Mouse (Mus musculus) limb, embryonic 12.5 days (tissue): ENCODE results near the gene Spag8. TPM values are rescaled to one million over a fixed set of nuclear protein-coding genes. Genes with fewer than 3 reads are reported as not detected.

ENCODE experiments used
- ATAC-seq: fragments of 200-750 bp; cut with Nextera tagmentation; 2 replicates; pipeline ENCODE4 v1.8.0; 2017; ENCODE audit warnings: low read depth, moderate TSS enrichment; ENCODE audit not compliant: insufficient number of reproducible peaks, insufficient read depth, low FRiP score, low TSS enrichment
- H3K27ac ChIP-seq: fragments of 300-500 bp; sonication (generic); 2 replicates; pipeline ENCODE4 v1.5.1; 2016; ENCODE audit warnings: mild to moderate bottlenecking, moderate library complexity
- H3K27me3 ChIP-seq: fragments of 300-500 bp; sonication (generic); 2 replicates; pipeline ENCODE4 v1.6.1; 2016; ENCODE audit warnings: mild to moderate bottlenecking, moderate library complexity
- H3K36me3 ChIP-seq: fragments of 300-500 bp; sonication (generic); 2 replicates; pipeline ENCODE4 v1.6.1; 2016; ENCODE audit warnings: mild to moderate bottlenecking, moderate library complexity
- H3K4me1 ChIP-seq: fragments of 300-500 bp; sonication (generic); replicated peaks from 2 replicates; pipeline ENCODE4 v1.6.1; 2016
- H3K4me2 ChIP-seq: fragments of 300-500 bp; sonication (generic); 2 replicates; pipeline ENCODE4 v1.6.1; 2016; ENCODE audit warnings: mild to moderate bottlenecking, moderate library complexity
- H3K4me3 ChIP-seq: fragments of 300-500 bp; sonication (generic); replicated peaks from 2 replicates; pipeline ENCODE4 v1.5.1; 2016; ENCODE audit warnings: mild to moderate bottlenecking
- H3K9ac ChIP-seq: fragments of 300-500 bp; sonication (generic); replicated peaks from 2 replicates; pipeline ENCODE4 v1.6.1; 2016; ENCODE audit warnings: mild to moderate bottlenecking, moderate library complexity
- H3K9me3 ChIP-seq: fragments of 300-500 bp; sonication (generic); 2 replicates; pipeline ENCODE4 v1.6.1; 2016; ENCODE audit warnings: mild to moderate bottlenecking, moderate library complexity
- WGBS: fragments of 180-500 bp; shearing (Covaris S2); methylation state at CpG from one replicate; pipeline ENCODE4 v1.1.7; 2016; 5-methylcytosine and 5-hydroxymethylcytosine counted together
- polyA plus RNA-seq: library from polyadenylated mRNA; unstranded; fragments of >200 nt; fragmentation: Nextera tagmentation; extraction: Ambion mirVana; gene quantifications from 2 replicates; pipeline ENCODE4 v1.2.1, GENCODE M21; 2016

Gene Spag8
- polyA plus RNA-seq, 1 experiment from 2014 or later: 0.95 TPM

- H3K4me1 ChIP-seq: peaks cover 6% of the 10 kb centered on the region; the same call in 1 of the 2 replicates
- no peak overlapping the region for H3K27ac ChIP-seq
- no peak overlapping the region for H3K4me2 ChIP-seq
- H3K9ac ChIP-seq: no peak overlapping the region
- 92% methylated on average over 3 of the region's 3 CpGs for WGBS
- no peaks in the 10 kb centered on the region for H3K27me3 ChIP-seq
- H3K4me3 ChIP-seq: no peak overlapping the region
- no peak for ATAC-seq
- peaks cover 13% of the 10 kb centered on the region for H3K9me3 ChIP-seq
- H3K36me3 ChIP-seq: peaks cover 44% of the 10 kb centered on the region
These were observed 3.6 kb downstream of the Spag8 start for GRCm38 (mm10) chr4:43649783-43650182.

GRCm38 (mm10) chr4:43640491-43640890 lies 12.9 kb downstream of the Spag8 start:
- Histone ChIP-seq H3K9ac (no peak overlapping the region), H3K36me3 (peaks cover 23% of the 10 kb centered on the region; the same call in 1 of the 2 replicates), H3K27ac (no peak overlapping the region), H3K9me3 (no peaks in the 10 kb centered on the region), H3K4me2 (no peak overlapping the region), H3K27me3 (no peaks in the 10 kb centered on the region), H3K4me1 (no peaks in the 10 kb centered on the region), H3K4me3 (no peak overlapping the region)
- no peak for ATAC-seq
- 76% methylated on average over 6 of the region's 6 CpGs for WGBS

- no peak overlapping the region for H3K4me3 ChIP-seq
- no peak overlapping the region for H3K9ac ChIP-seq
- no peak for ATAC-seq
- no peaks in the 10 kb centered on the region for H3K27me3 ChIP-seq
- no peak overlapping the region for H3K27ac ChIP-seq
- peaks cover 23% of the 10 kb centered on the region; the same call in 1 of the 2 replicates for H3K36me3 ChIP-seq
- H3K4me2 ChIP-seq: no peak overlapping the region
- H3K9me3 ChIP-seq: no peaks in the 10 kb centered on the region
- no peaks in the 10 kb centered on the region for H3K4me1 ChIP-seq
- WGBS: 74% methylated on average over 9 of the region's 9 CpGs
These were observed 13.3 kb downstream of the Spag8 start for GRCm38 (mm10) chr4:43640076-43640475.

GRCm38 (mm10) chr4:43636751-43637150 lies 16.6 kb downstream of the Spag8 start:
- Histone ChIP-seq H3K9me3 (no peaks in the 10 kb centered on the region), H3K36me3 (no peaks in the 10 kb centered on the region; the same call in 1 of the 2 replicates), H3K4me3 (no peak overlapping the region), H3K4me2 (no peak overlapping the region), H3K9ac (no peak overlapping the region), H3K27me3 (peaks cover 17% of the 10 kb centered on the region), H3K27ac (no peak overlapping the region), H3K4me1 (peaks cover 22% of the 10 kb centered on the region)
- ATAC-seq: no peak
- WGBS: 74% methylated on average over 6 of the region's 6 CpGs

GRCm38 (mm10) chr4:43634621-43635374 lies 18.6 kb downstream of the Spag8 start:
- Histone ChIP-seq H3K4me2 (no peak overlapping the region), H3K27me3 (peaks cover 19% of the 10 kb centered on the region), H3K4me1 (peaks cover 35% of the 10 kb centered on the region), H3K9me3 (no peaks in the 10 kb centered on the region), H3K36me3 (no peaks in the 10 kb centered on the region), H3K9ac (no peak overlapping the region), H3K27ac (no peak overlapping the region), H3K4me3 (no peak overlapping the region)
- 84% methylated on average over 7 of the region's 7 CpGs for WGBS
- no peak for ATAC-seq

- Histone ChIP-seq H3K27me3 (peaks cover 19% of the 10 kb centered on the region), H3K4me3 (no peak overlapping the region), H3K4me1 (peaks cover 35% of the 10 kb centered on the region), H3K36me3 (no peaks in the 10 kb centered on the region), H3K9ac (no peak overlapping the region), H3K27ac (no peak overlapping the region), H3K9me3 (no peaks in the 10 kb centered on the region), H3K4me2 (peak overlapping the region; percentile 88; the same call in 1 of the 2 replicates)
- WGBS: 93% methylated on average over 2 of the region's 2 CpGs
- no peak for ATAC-seq
These were observed 19.7 kb downstream of the Spag8 start for GRCm38 (mm10) chr4:43633736-43634135.

- no peak for ATAC-seq
- Histone ChIP-seq H3K4me1 (peaks cover 35% of the 10 kb centered on the region), H3K27ac (no peak overlapping the region), H3K9ac (no peak overlapping the region), H3K4me3 (no peak overlapping the region), H3K9me3 (no peaks in the 10 kb centered on the region), H3K36me3 (no peaks in the 10 kb centered on the region), H3K4me2 (peak overlapping the region; percentile 88), H3K27me3 (peaks cover 19% of the 10 kb centered on the region)
- 73% methylated on average over 8 of the region's 8 CpGs for WGBS
These were observed 20.1 kb downstream of the Spag8 start for GRCm38 (mm10) chr4:43633296-43633695.

- ATAC-seq: no peak
- Histone ChIP-seq H3K9me3 (no peaks in the 10 kb centered on the region), H3K4me1 (peaks cover 35% of the 10 kb centered on the region), H3K9ac (peak overlapping the region; percentile 96), H3K4me2 (peak overlapping the region; percentile 88), H3K27ac (no peak overlapping the region), H3K4me3 (peak overlapping the region; percentile 74), H3K27me3 (peaks cover 19% of the 10 kb centered on the region), H3K36me3 (no peaks in the 10 kb centered on the region)
- 44% methylated on average over 42 of the region's 42 CpGs for WGBS
These were observed 21.2 kb downstream of the Spag8 start for GRCm38 (mm10) chr4:43631956-43632920.

- Histone ChIP-seq H3K4me2 (peak within 1 kb of the TSS; percentile 88), H3K27ac (peak within 1 kb of the TSS; percentile 72), H3K4me1 (peaks cover 35% of the 10 kb centered on the region), H3K27me3 (peaks cover 19% of the 10 kb centered on the region), H3K4me3 (peak within 1 kb of the TSS; percentile 74), H3K9me3 (no peaks in the 10 kb centered on the region), H3K9ac (peak within 1 kb of the TSS; percentile 96), H3K36me3 (no peaks in the 10 kb centered on the region)
- ATAC-seq: peak; percentile 33
- WGBS: 2% methylated on average over 61 of the region's 70 CpGs
These were observed 22.1 kb downstream of the Spag8 start, which contains the start of gene Npr2 for GRCm38 (mm10) chr4:43631046-43631955. Gene Npr2 (plus strand): TSS chr4:43631935.

GRCm38 (mm10) chr4:43630671-43631045 lies 22.7 kb downstream of the Spag8 start:
- Histone ChIP-seq H3K27me3 (peaks cover 19% of the 10 kb centered on the region), H3K4me2 (peak overlapping the region; percentile 88), H3K4me1 (peaks cover 35% of the 10 kb centered on the region), H3K9ac (peak overlapping the region; percentile 96), H3K9me3 (no peaks in the 10 kb centered on the region), H3K4me3 (peak overlapping the region; percentile 74; the same call in 1 of the 2 replicates), H3K36me3 (no peaks in the 10 kb centered on the region), H3K27ac (peak overlapping the region; percentile 72; the same call in 1 of the 2 replicates)
- 23% methylated on average over 5 of the region's 5 CpGs for WGBS
- 0 out of 2 replicates have a peak, but pooled peaks have one; percentile 11 for ATAC-seq
